Mouse (Mus musculus) right cerebral cortex, adult 18-20 months (tissue): ENCODE measurements around the gene Il3.
A peak's percentile ranks its signal among the peaks of the same experiment; 100 is the strongest.
"Not testable (repeated sequence)": the region's sequence is repeated elsewhere in the genome, so short reads cannot be mapped to it uniquely, and the experiment has no call there.

Experiments used
- DNase-seq: peaks from one replicate; pipeline ENCODE4 v3.0.0; 2022; ENCODE audit warnings: mixed read lengths

Gene Il3

GRCm38 (mm10) chr11:54267177-54267576 lies at the start of gene Il3:
Gene Il3 (minus strand): TSS chr11:54267277.
- DNase-seq = no peak

GRCm38 (mm10) chr11:54315336-54315735 lies 48.3 kb upstream of the Il3 start:
- no peak for DNase-seq

- peak; percentile 45 for DNase-seq
Measured at GRCm38 (mm10) chr11:54314740-54315139, 47.7 kb upstream of the Il3 start.

- DNase-seq = no peak
Measured at GRCm38 (mm10) chr11:54313391-54314360, 46.6 kb upstream of the Il3 start.

- no peak for DNase-seq
Measured at GRCm38 (mm10) chr11:54312603-54313002, 45.5 kb upstream of the Il3 start.

- peak; percentile 67 for DNase-seq
Measured at GRCm38 (mm10) chr11:54312021-54312420, 44.9 kb upstream of the Il3 start.

- DNase-seq = no peak
Measured at GRCm38 (mm10) chr11:54310588-54310987, 43.5 kb upstream of the Il3 start.

GRCm38 (mm10) chr11:54307139-54307816 lies 40.2 kb upstream of the Il3 start:
- DNase-seq = peak; percentile 60

GRCm38 (mm10) chr11:54305331-54305730 lies 38.3 kb upstream of the Il3 start:
- peak; percentile 1 for DNase-seq

- DNase-seq = no peak
Measured at GRCm38 (mm10) chr11:54304471-54304873, 37.4 kb upstream of the Il3 start.

- DNase-seq = peak; percentile 71
Measured at GRCm38 (mm10) chr11:54303728-54304470, 36.8 kb upstream of the Il3 start, which contains the start of gene Acsl6. Gene Acsl6 (plus strand): TSS chr11:54303798.

- no peak for DNase-seq
Measured at GRCm38 (mm10) chr11:54303076-54303727, 36.1 kb upstream of the Il3 start.

- DNase-seq = no peak
Measured at GRCm38 (mm10) chr11:54302606-54303005, 35.5 kb upstream of the Il3 start.

GRCm38 (mm10) chr11:54301994-54302393 lies 34.9 kb upstream of the Il3 start:
- DNase-seq = no peak

- no peak for DNase-seq
Measured at GRCm38 (mm10) chr11:54298777-54299176, 31.7 kb upstream of the Il3 start.

- DNase-seq = not testable (repeated sequence)
Measured at GRCm38 (mm10) chr11:54297471-54297870, 30.4 kb upstream of the Il3 start.

GRCm38 (mm10) chr11:54296734-54297133 lies 29.7 kb upstream of the Il3 start:
- no peak for DNase-seq

- DNase-seq = no peak
Measured at GRCm38 (mm10) chr11:54295971-54296370, 28.9 kb upstream of the Il3 start.

GRCm38 (mm10) chr11:54293980-54294807 lies 27.1 kb upstream of the Il3 start:
- DNase-seq = no peak

- no peak for DNase-seq
Measured at GRCm38 (mm10) chr11:54292163-54292562, 25.1 kb upstream of the Il3 start.

- no peak for DNase-seq
Measured at GRCm38 (mm10) chr11:54287821-54288453, 20.9 kb upstream of the Il3 start.
